Mouse (Mus musculus) forebrain, embryonic 11.5 days (tissue): Measurements from ENCODE around the gene Actl7b. TPM values are rescaled to one million over a fixed set of nuclear protein-coding genes. Genes with fewer than 3 reads are reported as not detected.

Experiments used
- ATAC-seq: fragments of 200-750 bp; cut with Nextera tagmentation; replicated peaks from 2 replicates; pipeline ENCODE4 v1.8.0; 2017; ENCODE audit warnings: moderate TSS enrichment; ENCODE audit not compliant: low FRiP score
- DNase-seq: peaks from one replicate; pipeline ENCODE4 v3.0.0-alpha.2; 2017; ENCODE audit warnings: low spot score
- H3K27ac ChIP-seq: fragments of 300-500 bp; sonication (generic); 2 replicates; pipeline ENCODE4 v1.5.1; 2014; ENCODE audit warnings: low read depth, low read length
- H3K27me3 ChIP-seq: fragments of 300-500 bp; sonication (generic); 2 replicates; pipeline ENCODE4 v1.6.1; 2014; ENCODE audit warnings: mild to moderate bottlenecking, low read length, mixed read lengths; ENCODE audit not compliant: control insufficient read depth, insufficient read depth
- H3K36me3 ChIP-seq: fragments of 300-500 bp; sonication (generic); 2 replicates; pipeline ENCODE4 v1.6.1; 2014; ENCODE audit warnings: mild to moderate bottlenecking, low read length, moderate library complexity, mixed read lengths; ENCODE audit not compliant: control insufficient read depth, insufficient read depth
- H3K4me1 ChIP-seq: fragments of 300-500 bp; sonication (generic); replicated peaks from 2 replicates; pipeline ENCODE4 v1.6.1; 2014; ENCODE audit warnings: low read length, mixed read lengths; ENCODE audit not compliant: control insufficient read depth, insufficient read depth
- H3K4me2 ChIP-seq: fragments of 300-500 bp; sonication (generic); 2 replicates; pipeline ENCODE4 v1.6.1; 2014; ENCODE audit warnings: low read depth, mild to moderate bottlenecking, low read length, moderate library complexity, mixed read lengths; ENCODE audit not compliant: severe bottlenecking
- H3K4me3 ChIP-seq: fragments of 300-500 bp; sonication (generic); 2 replicates; pipeline ENCODE4 v1.5.1; 2014; ENCODE audit warnings: low read depth, low read length
- H3K9ac ChIP-seq: fragments of 300-500 bp; sonication (generic); 2 replicates; pipeline ENCODE4 v1.6.1; 2014; ENCODE audit warnings: low read length
- H3K9me3 ChIP-seq: fragments of 300-500 bp; sonication (generic); 2 replicates; pipeline ENCODE4 v1.6.1; 2016; ENCODE audit warnings: low read length, mixed read lengths; ENCODE audit not compliant: control insufficient read depth
- WGBS: fragments of 180-500 bp; shearing (Covaris S2); extraction: QIAGEN DNeasy Blood & Tissue Kit; methylation state at CpG from one replicate; pipeline ENCODE4 v1.1.7; 2014; 5-methylcytosine and 5-hydroxymethylcytosine counted together
- polyA plus RNA-seq: library from polyadenylated mRNA; unstranded; fragments of >200 nt; fragmentation: Nextera tagmentation; extraction: Ambion mirVana; gene quantifications from 2 replicates; pipeline ENCODE4 v1.2.1, GENCODE M21; 2014

Gene Actl7b
- polyA plus RNA-seq, 1 experiment from 2014 or later = not detected

GRCm38 (mm10) chr4:56719456-56719855 lies 21.8 kb downstream of the Actl7b start:
- ATAC-seq = no peak
- H3K4me1 ChIP-seq = no peaks in the 10 kb centered on the region
- no peaks in the 10 kb centered on the region for H3K27me3 ChIP-seq
- H3K9me3 ChIP-seq = no peaks in the 10 kb centered on the region
- DNase-seq = no peak
- no peak overlapping the region for H3K27ac ChIP-seq
- no peaks in the 10 kb centered on the region for H3K36me3 ChIP-seq
- H3K9ac ChIP-seq = no peak overlapping the region
- WGBS = 69% methylated on average over 9 of the region's 9 CpGs
- H3K4me3 ChIP-seq = no peak overlapping the region
- H3K4me2 ChIP-seq = no peak overlapping the region

- Histone ChIP-seq H3K4me3 (no peak overlapping the region), H3K4me2 (no peak overlapping the region), H3K4me1 (no peaks in the 10 kb centered on the region), H3K27me3 (no peaks in the 10 kb centered on the region), H3K27ac (no peak overlapping the region), H3K36me3 (no peaks in the 10 kb centered on the region), H3K9ac (no peak overlapping the region), H3K9me3 (no peaks in the 10 kb centered on the region)
- DNase-seq (no peak), ATAC-seq (no peak)
- WGBS = 79% methylated on average over 12 of the region's 12 CpGs
Observed at GRCm38 (mm10) chr4:56718573-56719442, 22.4 kb downstream of the Actl7b start.

GRCm38 (mm10) chr4:56717932-56718331 lies 23.3 kb downstream of the Actl7b start:
- no peak overlapping the region for H3K27ac ChIP-seq
- ATAC-seq = no peak
- no peaks in the 10 kb centered on the region for H3K4me1 ChIP-seq
- WGBS = 98% methylated on average over 3 of the region's 3 CpGs
- no peak overlapping the region for H3K9ac ChIP-seq
- no peak overlapping the region for H3K4me2 ChIP-seq
- H3K27me3 ChIP-seq = no peaks in the 10 kb centered on the region
- H3K4me3 ChIP-seq = no peak overlapping the region
- no peak for DNase-seq
- H3K9me3 ChIP-seq = no peaks in the 10 kb centered on the region
- no peaks in the 10 kb centered on the region for H3K36me3 ChIP-seq

GRCm38 (mm10) chr4:56716801-56717200 lies 24.4 kb downstream of the Actl7b start:
- Histone ChIP-seq H3K4me1 (no peaks in the 10 kb centered on the region), H3K4me2 (no peak overlapping the region), H3K27me3 (no peaks in the 10 kb centered on the region), H3K36me3 (no peaks in the 10 kb centered on the region), H3K4me3 (no peak overlapping the region), H3K9me3 (no peaks in the 10 kb centered on the region), H3K27ac (no peak overlapping the region), H3K9ac (no peak overlapping the region)
- 65% methylated on average over 5 of the region's 5 CpGs for WGBS
- no peak for ATAC-seq
- no peak for DNase-seq

GRCm38 (mm10) chr4:56713155-56713554 lies 28.1 kb downstream of the Actl7b start:
- ATAC-seq = no peak
- DNase-seq = no peak
- Histone ChIP-seq H3K4me1 (no peaks in the 10 kb centered on the region), H3K4me3 (no peak overlapping the region), H3K9me3 (no peaks in the 10 kb centered on the region), H3K4me2 (no peak overlapping the region), H3K27ac (no peak overlapping the region), H3K9ac (no peak overlapping the region), H3K27me3 (no peaks in the 10 kb centered on the region), H3K36me3 (no peaks in the 10 kb centered on the region)
- 86% methylated on average over 3 of the region's 3 CpGs for WGBS

GRCm38 (mm10) chr4:56702234-56702633 lies 39.0 kb downstream of the Actl7b start:
- ATAC-seq (no peak), DNase-seq (no peak)
- Histone ChIP-seq H3K4me3 (no peak overlapping the region), H3K4me1 (no peaks in the 10 kb centered on the region; the same call in 1 of the 2 replicates), H3K36me3 (no peaks in the 10 kb centered on the region), H3K27ac (no peak overlapping the region), H3K4me2 (peak overlapping the region; percentile 21; the same call in 1 of the 2 replicates), H3K9ac (peak overlapping the region; percentile 33; the same call in 1 of the 2 replicates), H3K9me3 (no peaks in the 10 kb centered on the region), H3K27me3 (no peaks in the 10 kb centered on the region)
- WGBS = 3% methylated on average over 10 of the region's 10 CpGs

- WGBS = 72% methylated on average over 5 of the region's 5 CpGs
- no peaks in the 10 kb centered on the region for H3K9me3 ChIP-seq
- no peak overlapping the region for H3K4me3 ChIP-seq
- no peak overlapping the region for H3K9ac ChIP-seq
- no peaks in the 10 kb centered on the region for H3K27me3 ChIP-seq
- ATAC-seq (no peak), DNase-seq (no peak)
- H3K4me2 ChIP-seq = no peak overlapping the region
- no peak overlapping the region for H3K27ac ChIP-seq
- no peaks in the 10 kb centered on the region for H3K4me1 ChIP-seq
- no peaks in the 10 kb centered on the region for H3K36me3 ChIP-seq
Observed at GRCm38 (mm10) chr4:56698671-56699070, 42.6 kb downstream of the Actl7b start.

GRCm38 (mm10) chr4:56696401-56696800 lies 44.8 kb downstream of the Actl7b start:
- H3K27me3 ChIP-seq = no peaks in the 10 kb centered on the region
- H3K4me1 ChIP-seq = no peaks in the 10 kb centered on the region
- no peak overlapping the region for H3K4me3 ChIP-seq
- H3K36me3 ChIP-seq = no peaks in the 10 kb centered on the region
- no peak overlapping the region for H3K4me2 ChIP-seq
- no peak overlapping the region for H3K9ac ChIP-seq
- H3K9me3 ChIP-seq = no peaks in the 10 kb centered on the region
- ATAC-seq = no peak
- WGBS = 78% methylated on average over 7 of the region's 7 CpGs
- H3K27ac ChIP-seq = no peak overlapping the region
- DNase-seq = no peak
